Mouse (Mus musculus) cerebellum, adult 8-10 months (tissue): ENCODE data around the gene Cel.
A peak's percentile ranks its signal among the peaks of the same experiment; 100 is the strongest.
"Not testable (repeated sequence)": the region's sequence is repeated elsewhere in the genome, so short reads cannot be mapped to it uniquely, and the experiment has no call there.

ENCODE experiments used
- DNase-seq: peaks from one replicate; pipeline ENCODE4 v3.0.0; 2022

Cel gene

GRCm38 (mm10) chr2:28517206-28517909 lies 45.8 kb downstream of the Cel start:
- DNase-seq, result peak; percentile 74

- DNase-seq, result peak; percentile 92
Measured at GRCm38 (mm10) chr2:28514489-28514888, 48.7 kb downstream of the Cel start.

GRCm38 (mm10) chr2:28513431-28514370 lies 49.5 kb downstream of the Cel start:
- DNase-seq, result peak; percentile 51

- peak; percentile 76 for DNase-seq
Measured at GRCm38 (mm10) chr2:28512798-28513401, 50.3 kb downstream of the Cel start, which contains the start of gene Ralgds. Gene Ralgds, plus strand, starts transcription at chr2:28513125.

- DNase-seq, result not testable (repeated sequence)
Measured at GRCm38 (mm10) chr2:28511600-28511999, 51.6 kb downstream of the Cel start.

GRCm38 (mm10) chr2:28506291-28506690 lies 56.9 kb downstream of the Cel start:
- DNase-seq, result no peak

GRCm38 (mm10) chr2:28505795-28506194 lies 57.4 kb downstream of the Cel start, which contains the start of gene Gm10134:
Gene Gm10134, plus strand, starts transcription at chr2:28506095.
- no peak for DNase-seq
